Mouse (Mus musculus): ENCODE measurements around the gene Cdhr5. TPM values are rescaled to one million over a fixed set of nuclear protein-coding genes. Genes with fewer than 3 reads are reported as not detected.

Gene Cdhr5
- polyA plus RNA-seq, 2 experiments = 0.29 to 0.43 TPM

DNA sequence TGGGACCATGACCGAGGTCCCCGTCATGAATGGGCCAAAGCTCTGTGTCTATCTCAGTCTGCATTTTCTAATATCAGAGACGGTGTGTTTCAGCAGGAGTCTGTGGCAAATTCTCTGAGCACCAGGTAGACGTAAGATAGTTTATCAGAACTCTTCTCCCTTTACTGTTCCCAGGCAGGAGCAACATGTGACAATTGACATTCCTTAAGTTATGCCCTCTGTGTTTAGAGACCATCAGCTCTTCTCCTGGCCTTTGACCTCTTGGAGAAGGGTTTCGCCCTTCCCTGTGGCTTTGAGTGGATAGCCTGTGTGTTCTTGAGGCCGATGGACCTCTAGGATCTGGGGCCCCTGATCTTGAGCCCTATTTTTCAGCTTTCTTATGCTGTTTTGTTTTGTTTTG lies 46.9 kb downstream of the Cdhr5 start:
- H3K27ac ChIP-seq (replicated peaks; ENCODE audit: low read depth, low read length) = no peak overlapping the region
- H3K4me1 ChIP-seq (ENCODE audit: control insufficient read depth, insufficient read depth, low read length) = peaks cover 6% of the 10 kb centered on the region
- H3K9ac ChIP-seq (ENCODE audit: low read depth, low read length, severe bottlenecking) = peak overlapping the region; percentile 95
- 63% methylated on average over 6 of the region's 6 CpGs for WGBS
- DNase-seq (ENCODE audit: low spot score) (no peak), ATAC-seq (ENCODE audit: low FRiP score, low read depth) (no peak)
- H3K27me3 ChIP-seq (ENCODE audit: control insufficient read depth, insufficient read depth, low read length) = no peaks in the 10 kb centered on the region
- peak overlapping the region; percentile 88 for H3K4me2 ChIP-seq (replicated peaks; ENCODE audit: low read depth, low read length, severe bottlenecking)
- TF ChIP-seq POLR2A (IDR thresholded peaks at IDR 0.05; ENCODE audit: borderline replicate concordance, extremely low read depth, insufficient read depth, insufficient read length) = no peak
- H3K36me3 ChIP-seq (ENCODE audit: control insufficient read depth, insufficient read depth, low read length) = peaks cover 43% of the 10 kb centered on the region
- H3K4me3 ChIP-seq (replicated peaks; ENCODE audit: low read length) = peak overlapping the region; percentile 97
- H3K9me3 ChIP-seq (ENCODE audit: control insufficient read depth, low read length) = no peaks in the 10 kb centered on the region

DNA sequence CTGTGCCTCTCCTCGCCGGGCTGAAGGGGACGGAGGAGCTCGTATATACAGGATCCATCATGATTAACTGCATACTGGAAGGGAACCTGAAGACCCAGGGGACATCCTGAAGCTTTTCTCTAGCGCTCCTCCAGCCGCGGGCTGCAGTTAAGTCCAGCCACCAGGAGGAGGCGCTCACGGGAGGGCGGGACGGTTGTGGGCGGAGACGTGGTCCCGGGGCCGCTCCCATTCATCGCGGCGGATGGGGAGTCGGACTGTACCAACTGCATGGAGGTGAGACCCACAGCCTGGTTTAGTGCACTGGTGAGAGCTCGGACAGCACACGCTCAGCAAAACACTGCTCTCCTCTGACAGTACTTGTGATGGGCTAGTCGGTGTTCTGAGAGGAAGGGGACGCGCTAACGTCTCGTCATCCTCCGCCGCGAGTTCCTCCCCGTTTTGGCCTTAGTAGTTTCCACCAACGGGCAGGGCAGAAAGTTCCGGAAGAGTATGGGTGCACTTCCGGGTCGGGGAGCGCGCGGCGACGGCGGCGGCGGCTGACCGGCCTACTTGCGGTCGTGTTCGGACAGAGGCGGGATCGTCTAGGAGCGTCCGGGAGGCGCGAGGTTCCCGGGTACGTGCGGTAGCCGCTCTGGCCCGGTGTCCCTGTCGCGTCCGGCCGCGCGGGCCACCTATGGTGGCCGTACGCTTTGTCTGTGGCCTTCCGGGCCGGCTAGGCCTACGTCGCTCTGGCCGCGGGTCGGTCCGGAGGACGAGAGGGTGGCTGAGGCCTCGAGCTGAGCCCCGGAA lies 48.1 kb downstream of the Cdhr5 start, which contains the start of gene Phrf1:
Gene Phrf1 (plus strand): TSS at position 506 of the 789 bp plus-strand sequence.
- peak; percentile 81 for DNase-seq (ENCODE audit: low spot score)
- peak; percentile 94 for ATAC-seq (ENCODE audit: low FRiP score, low read depth)
- peak within 1 kb of the TSS; percentile 97 for H3K27ac ChIP-seq (replicated peaks; ENCODE audit: low read depth, low read length)
- WGBS = under 1% methylated on average over 51 of the region's 76 CpGs
- peaks cover 31% of the 10 kb centered on the region for H3K36me3 ChIP-seq (ENCODE audit: control insufficient read depth, insufficient read depth, low read length)
- H3K4me3 ChIP-seq (replicated peaks; ENCODE audit: low read length) = peak within 1 kb of the TSS; percentile 97
- no peaks in the 10 kb centered on the region for H3K27me3 ChIP-seq (ENCODE audit: control insufficient read depth, insufficient read depth, low read length)
- peaks cover 6% of the 10 kb centered on the region for H3K4me1 ChIP-seq (ENCODE audit: control insufficient read depth, insufficient read depth, low read length)
- peak; percentile 80; the same call in 1 of the 2 replicates for TF ChIP-seq POLR2A (IDR thresholded peaks at IDR 0.05; ENCODE audit: borderline replicate concordance, extremely low read depth, insufficient read depth, insufficient read length)
- H3K9ac ChIP-seq (ENCODE audit: low read depth, low read length, severe bottlenecking) = peak within 1 kb of the TSS; percentile 95
- H3K4me2 ChIP-seq (replicated peaks; ENCODE audit: low read depth, low read length, severe bottlenecking) = peak within 1 kb of the TSS; percentile 88
- no peaks in the 10 kb centered on the region for H3K9me3 ChIP-seq (ENCODE audit: control insufficient read depth, low read length)

DNA sequence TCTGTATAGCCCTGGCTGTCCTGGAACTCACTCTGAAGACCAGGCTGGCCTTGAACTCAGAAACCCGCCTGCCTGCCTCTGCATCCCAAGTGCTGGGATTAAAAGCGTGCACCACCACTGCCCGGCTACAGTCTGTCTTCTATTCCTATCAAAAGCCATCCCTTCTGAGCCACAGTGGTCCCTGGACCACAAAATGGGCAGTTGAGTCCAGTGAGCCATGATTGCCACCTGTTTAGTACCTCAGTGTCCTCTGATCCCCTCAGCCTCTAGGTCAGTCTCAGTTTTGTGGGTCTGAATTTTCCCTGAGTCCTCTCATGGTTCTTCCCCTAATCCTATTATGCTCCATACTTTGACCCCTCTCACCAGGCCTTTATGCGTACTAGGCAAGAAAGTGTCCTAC lies 48.8 kb downstream of the Cdhr5 start:
- Histone ChIP-seq H3K4me1 (ENCODE audit: control insufficient read depth, insufficient read depth, low read length) (peaks cover 8% of the 10 kb centered on the region), H3K27me3 (ENCODE audit: control insufficient read depth, insufficient read depth, low read length) (no peaks in the 10 kb centered on the region), H3K36me3 (ENCODE audit: control insufficient read depth, insufficient read depth, low read length) (peaks cover 24% of the 10 kb centered on the region), H3K27ac (replicated peaks; ENCODE audit: low read depth, low read length) (no peak overlapping the region), H3K4me2 (replicated peaks; ENCODE audit: low read depth, low read length, severe bottlenecking) (peak overlapping the region; percentile 88), H3K9ac (ENCODE audit: low read depth, low read length, severe bottlenecking) (no peak overlapping the region), H3K9me3 (ENCODE audit: control insufficient read depth, low read length) (no peaks in the 10 kb centered on the region), H3K4me3 (replicated peaks; ENCODE audit: low read length) (peak overlapping the region; percentile 97)
- WGBS = 79% methylated on average over 4 of the region's 4 CpGs
- DNase-seq (ENCODE audit: low spot score) = no peak
- no peak for ATAC-seq (ENCODE audit: low FRiP score, low read depth)
- TF ChIP-seq POLR2A (IDR thresholded peaks at IDR 0.05; ENCODE audit: borderline replicate concordance, extremely low read depth, insufficient read depth, insufficient read length) = no peak

DNA sequence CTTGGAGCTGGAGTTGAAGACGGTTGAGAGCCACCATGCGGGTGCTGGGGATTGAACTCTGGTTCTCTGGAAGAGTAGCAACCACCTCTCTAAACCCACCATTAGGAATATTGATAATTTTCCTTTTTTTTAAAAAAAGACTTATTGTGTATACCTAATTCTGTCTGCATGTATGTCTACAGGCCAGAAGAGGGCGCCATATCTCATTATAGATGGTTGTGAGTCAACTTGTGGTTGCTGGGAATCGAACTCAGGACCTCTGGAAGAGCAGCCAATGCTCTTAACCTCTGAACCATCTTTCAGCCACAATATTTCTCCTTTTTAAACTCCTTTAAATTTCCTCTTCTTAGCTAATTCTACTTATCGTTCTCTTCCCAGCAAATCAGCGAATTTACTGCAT lies 50.1 kb downstream of the Cdhr5 start:
- no peaks in the 10 kb centered on the region for H3K27me3 ChIP-seq (ENCODE audit: control insufficient read depth, insufficient read depth, low read length)
- H3K4me1 ChIP-seq (ENCODE audit: control insufficient read depth, insufficient read depth, low read length) = peaks cover 17% of the 10 kb centered on the region
- H3K4me2 ChIP-seq (replicated peaks; ENCODE audit: low read depth, low read length, severe bottlenecking) = no peak overlapping the region
- WGBS = 79% methylated on average over 6 of the region's 6 CpGs
- no peak overlapping the region for H3K4me3 ChIP-seq (replicated peaks; ENCODE audit: low read length)
- peaks cover 11% of the 10 kb centered on the region for H3K36me3 ChIP-seq (ENCODE audit: control insufficient read depth, insufficient read depth, low read length)
- no peak overlapping the region for H3K27ac ChIP-seq (replicated peaks; ENCODE audit: low read depth, low read length)
- DNase-seq (ENCODE audit: low spot score) (no peak), ATAC-seq (ENCODE audit: low FRiP score, low read depth) (no peak)
- no peak for TF ChIP-seq POLR2A (IDR thresholded peaks at IDR 0.05; ENCODE audit: borderline replicate concordance, extremely low read depth, insufficient read depth, insufficient read length)
- no peak overlapping the region for H3K9ac ChIP-seq (ENCODE audit: low read depth, low read length, severe bottlenecking)
- no peaks in the 10 kb centered on the region for H3K9me3 ChIP-seq (ENCODE audit: control insufficient read depth, low read length)

DNA sequence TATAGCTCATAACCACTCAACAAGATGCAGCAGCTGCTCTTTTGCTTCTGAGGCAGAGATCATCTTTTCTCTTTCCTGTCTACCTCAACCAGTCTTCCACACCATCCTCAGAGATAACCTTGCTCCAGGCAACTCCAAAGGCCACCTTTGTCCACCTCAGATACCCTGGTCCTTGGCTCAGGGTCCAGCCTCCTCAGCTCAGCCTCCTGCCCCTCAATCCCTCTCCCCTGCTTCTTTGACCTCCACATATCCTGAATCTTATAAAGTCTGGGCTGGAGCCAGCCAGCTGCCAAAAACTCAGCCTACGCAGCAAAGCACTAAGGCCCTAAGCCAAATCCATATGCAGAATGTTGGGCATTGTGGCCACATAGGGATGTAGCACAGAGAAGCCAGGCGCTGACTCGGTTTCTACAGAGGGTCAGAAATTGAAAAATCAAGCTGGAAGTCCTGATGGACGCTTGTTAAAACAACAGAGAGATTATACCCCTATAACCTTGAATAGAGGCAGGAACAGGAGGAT lies 53.8 kb downstream of the Cdhr5 start:
- Histone ChIP-seq H3K27ac (replicated peaks; ENCODE audit: low read depth, low read length) (peak overlapping the region; percentile 84), H3K4me1 (ENCODE audit: control insufficient read depth, insufficient read depth, low read length) (peaks cover 18% of the 10 kb centered on the region), H3K36me3 (ENCODE audit: control insufficient read depth, insufficient read depth, low read length) (peaks cover 16% of the 10 kb centered on the region), H3K9ac (ENCODE audit: low read depth, low read length, severe bottlenecking) (no peak overlapping the region), H3K9me3 (ENCODE audit: control insufficient read depth, low read length) (no peaks in the 10 kb centered on the region), H3K4me3 (replicated peaks; ENCODE audit: low read length) (no peak overlapping the region), H3K27me3 (ENCODE audit: control insufficient read depth, insufficient read depth, low read length) (no peaks in the 10 kb centered on the region), H3K4me2 (replicated peaks; ENCODE audit: low read depth, low read length, severe bottlenecking) (peak overlapping the region; percentile 55)
- WGBS = 81% methylated on average over 4 of the region's 4 CpGs
- TF ChIP-seq POLR2A (IDR thresholded peaks at IDR 0.05; ENCODE audit: borderline replicate concordance, extremely low read depth, insufficient read depth, insufficient read length) = no peak
- no peak for DNase-seq (ENCODE audit: low spot score)
- no peak for ATAC-seq (ENCODE audit: low FRiP score, low read depth)
